Mouse (Mus musculus) mesoderm, embryonic 11.5 days (tissue): ENCODE results near the gene Fam72a.

Source experiments
- DNase-seq: peaks from one replicate; pipeline ENCODE4 v3.0.0-alpha.2; 2012; ENCODE audit warnings: low read depth, low spot score

Fam72a gene

DNA sequence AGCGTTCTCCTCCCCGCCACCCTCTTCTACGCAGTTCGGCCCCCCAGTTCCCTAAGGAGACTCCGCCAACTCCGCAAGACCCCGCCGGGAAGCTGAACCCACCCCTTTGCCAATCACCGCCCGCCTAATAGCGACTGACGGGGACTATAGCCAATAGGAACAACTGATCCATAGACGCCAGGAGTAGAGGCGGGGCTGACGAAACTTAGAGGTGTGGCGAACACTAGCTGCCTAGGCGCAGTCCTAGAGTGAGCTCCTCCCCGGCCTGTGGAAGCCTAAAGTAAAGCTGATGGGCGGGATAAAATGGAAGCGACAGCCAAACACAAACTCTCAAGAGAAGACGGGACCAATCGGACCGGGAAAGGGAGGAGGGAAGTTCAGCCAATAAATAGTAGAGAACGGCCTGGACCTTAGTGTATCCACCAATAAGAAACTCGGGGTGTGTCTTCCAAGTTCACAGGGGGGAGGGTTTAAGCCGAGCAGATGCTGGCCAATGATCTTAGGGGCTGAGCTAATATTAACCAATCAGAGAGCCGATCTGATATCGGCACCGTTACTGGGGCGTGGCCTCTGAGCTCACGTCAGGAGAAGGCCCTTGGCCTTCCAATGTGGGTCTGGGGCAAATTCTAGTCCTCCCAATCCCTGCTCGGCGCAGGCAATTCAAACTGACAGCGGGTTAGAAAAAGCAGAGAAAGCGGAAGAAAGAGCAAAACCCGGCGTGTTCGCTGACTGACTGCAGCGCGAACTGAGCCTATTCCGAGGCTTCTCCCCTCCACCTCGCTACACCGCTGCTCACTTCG is at the start of gene Fam72a, which contains the start of gene Srgap2:
Gene Fam72a (plus strand): TSS at position 623 of the 800 bp plus-strand sequence.
Gene Srgap2 (minus strand): TSS at position 72 of the 800 bp plus-strand sequence.
- peak; percentile 100 for DNase-seq

DNA sequence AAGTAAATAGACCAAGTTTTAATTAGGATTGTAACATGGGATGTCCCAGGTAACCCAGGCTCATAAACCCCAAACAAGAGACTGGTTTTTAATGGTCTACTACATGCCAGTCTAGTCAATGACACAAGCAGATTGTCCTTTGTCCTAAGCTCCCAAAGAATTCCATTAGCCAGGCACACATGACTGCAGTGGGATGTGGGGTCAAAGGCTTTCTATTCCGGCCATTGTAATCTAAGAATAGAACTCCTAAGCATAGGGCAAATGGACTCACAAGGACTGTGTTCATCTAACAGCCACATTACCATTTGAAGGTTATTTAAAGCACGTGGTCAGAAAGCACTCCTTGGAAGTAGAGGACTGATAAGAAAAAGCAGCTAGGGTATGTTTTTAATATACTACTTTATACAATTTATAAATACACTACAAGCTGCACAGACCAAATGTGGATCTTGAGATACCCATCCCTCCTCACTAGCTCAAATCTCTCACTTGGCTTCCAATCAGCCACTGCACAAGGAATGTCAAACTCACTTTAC is 48.9 kb upstream of the Fam72a start:
- peak; percentile 41 for DNase-seq

DNA sequence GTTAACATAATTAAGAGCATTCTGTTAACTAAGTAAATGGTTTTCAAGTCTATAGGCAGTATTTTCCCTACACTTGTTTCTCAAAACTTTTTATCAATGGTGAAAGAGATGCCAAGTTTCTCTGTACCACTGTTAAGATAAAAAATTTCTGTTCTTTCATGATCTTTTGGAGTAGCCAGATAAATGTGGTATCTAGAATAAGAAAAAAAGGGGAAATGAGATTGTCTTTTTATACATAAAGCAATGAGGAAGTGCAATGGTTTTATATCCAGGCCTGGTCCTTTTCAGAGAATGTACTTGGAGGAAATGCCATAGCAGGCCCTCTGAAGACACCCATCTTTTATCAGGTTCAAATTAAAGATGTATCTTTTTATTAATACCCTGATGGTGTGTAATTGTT is 46.3 kb upstream of the Fam72a start:
- DNase-seq = no peak

DNA sequence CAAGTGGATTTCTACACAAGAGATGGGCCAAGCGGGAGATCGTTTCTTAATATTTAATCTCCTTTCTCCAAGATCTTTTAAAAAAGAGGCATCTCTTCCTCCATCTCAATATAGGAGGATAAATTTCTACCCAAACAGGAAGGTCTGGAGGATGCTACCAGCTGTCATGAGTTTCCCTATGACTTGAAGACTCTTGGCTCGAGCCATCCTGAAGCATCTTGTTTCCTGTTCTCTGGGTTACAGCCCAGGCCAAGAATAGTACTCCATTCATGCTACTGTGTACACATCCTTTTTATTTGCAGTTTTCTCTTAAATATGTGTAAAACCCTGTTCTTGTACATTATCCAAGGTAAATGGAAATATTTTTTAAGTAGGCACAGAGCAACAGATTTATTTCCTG is 45.5 kb upstream of the Fam72a start:
- no peak for DNase-seq

DNA sequence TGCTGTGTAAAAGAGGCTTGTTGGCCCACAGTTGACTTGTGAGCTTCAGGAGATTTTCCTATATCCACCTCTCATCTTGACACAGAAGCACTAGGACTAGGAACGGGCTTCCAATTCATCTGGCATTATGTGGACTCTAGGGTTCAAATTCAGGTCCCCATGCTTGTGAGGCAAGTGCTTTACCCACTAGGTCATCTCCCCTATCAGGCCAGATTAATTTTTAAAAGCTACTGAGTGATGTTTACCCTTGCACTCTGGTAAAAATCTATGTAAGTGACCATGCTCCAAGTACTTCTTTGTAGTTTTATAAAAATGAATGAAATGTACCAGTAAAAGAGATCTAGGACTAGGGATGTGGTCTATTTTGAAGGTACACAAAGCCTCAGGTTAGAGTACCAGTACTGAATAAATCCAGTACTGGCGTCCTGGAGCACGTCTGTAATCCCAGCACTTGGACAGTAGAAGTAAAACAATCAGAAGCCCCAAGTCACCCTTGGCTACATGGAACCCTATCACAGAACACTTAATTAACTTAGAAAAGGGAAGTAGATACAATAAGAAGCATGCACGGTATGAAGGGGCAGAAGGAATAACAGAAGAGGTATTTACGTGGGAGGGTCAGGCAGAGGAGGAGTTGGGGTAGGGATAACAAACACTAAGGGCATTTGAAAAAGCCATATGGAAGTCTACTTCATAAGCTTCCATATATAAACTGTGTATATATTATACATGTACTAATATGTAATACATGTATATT is 41.4 kb upstream of the Fam72a start:
- no peak for DNase-seq

DNA sequence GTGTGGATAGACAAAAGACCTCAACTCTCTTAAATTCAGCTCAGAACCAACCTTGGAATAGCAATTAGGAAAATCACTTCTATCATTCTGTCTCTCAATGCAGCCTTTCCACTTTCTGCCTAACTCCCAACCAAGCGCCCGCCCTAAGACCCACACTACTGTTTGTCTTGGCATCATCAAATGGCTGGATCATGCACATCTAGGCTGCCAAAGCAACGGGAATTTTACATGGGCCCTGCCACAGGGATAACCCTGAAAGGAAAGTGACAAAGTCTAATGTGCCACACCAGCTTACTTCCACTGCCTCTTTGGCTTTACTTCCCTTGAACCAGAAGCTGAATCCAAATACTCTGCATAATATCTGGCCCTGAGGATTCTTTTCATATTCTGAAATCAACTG is 38.4 kb upstream of the Fam72a start:
- no peak for DNase-seq

DNA sequence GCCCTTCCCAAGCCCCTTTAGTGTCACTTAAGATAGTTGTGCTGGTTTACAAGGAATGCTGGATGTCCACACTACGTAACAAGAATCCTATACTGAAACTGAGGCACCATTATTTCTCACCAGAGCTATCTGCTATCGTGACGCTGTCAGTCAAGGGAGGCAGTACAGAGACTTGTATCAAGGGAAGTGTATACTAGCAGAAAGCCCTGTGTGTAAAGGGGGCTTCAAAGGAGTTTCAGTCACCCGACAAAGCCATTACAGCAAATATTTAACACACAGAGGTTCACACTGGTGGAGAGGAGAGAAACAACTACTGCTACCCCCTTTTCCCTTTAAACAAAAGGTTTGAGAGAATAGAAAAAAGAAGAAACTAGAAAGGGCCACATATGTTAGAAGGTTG is 36.1 kb upstream of the Fam72a start:
- DNase-seq = no peak

DNA sequence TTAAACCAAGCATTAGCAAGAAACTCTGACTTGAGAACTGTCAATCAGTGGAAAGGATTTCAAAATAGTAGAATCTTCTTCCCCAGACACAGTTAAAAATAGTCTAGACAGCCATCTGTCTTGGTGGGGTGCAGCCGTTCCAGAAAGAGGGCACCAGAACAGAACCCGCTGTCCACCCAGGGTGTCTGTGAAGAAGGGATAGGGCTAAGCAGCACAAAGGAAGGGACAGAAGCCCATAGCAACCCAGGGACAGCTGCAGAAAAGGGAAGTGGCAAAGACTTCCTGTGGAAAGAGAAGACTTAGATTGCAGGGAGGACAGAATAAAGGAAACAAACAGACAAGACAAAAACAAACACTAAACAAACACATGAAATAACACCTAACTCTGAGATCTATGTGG is 35.3 kb upstream of the Fam72a start:
- no peak for DNase-seq

DNA sequence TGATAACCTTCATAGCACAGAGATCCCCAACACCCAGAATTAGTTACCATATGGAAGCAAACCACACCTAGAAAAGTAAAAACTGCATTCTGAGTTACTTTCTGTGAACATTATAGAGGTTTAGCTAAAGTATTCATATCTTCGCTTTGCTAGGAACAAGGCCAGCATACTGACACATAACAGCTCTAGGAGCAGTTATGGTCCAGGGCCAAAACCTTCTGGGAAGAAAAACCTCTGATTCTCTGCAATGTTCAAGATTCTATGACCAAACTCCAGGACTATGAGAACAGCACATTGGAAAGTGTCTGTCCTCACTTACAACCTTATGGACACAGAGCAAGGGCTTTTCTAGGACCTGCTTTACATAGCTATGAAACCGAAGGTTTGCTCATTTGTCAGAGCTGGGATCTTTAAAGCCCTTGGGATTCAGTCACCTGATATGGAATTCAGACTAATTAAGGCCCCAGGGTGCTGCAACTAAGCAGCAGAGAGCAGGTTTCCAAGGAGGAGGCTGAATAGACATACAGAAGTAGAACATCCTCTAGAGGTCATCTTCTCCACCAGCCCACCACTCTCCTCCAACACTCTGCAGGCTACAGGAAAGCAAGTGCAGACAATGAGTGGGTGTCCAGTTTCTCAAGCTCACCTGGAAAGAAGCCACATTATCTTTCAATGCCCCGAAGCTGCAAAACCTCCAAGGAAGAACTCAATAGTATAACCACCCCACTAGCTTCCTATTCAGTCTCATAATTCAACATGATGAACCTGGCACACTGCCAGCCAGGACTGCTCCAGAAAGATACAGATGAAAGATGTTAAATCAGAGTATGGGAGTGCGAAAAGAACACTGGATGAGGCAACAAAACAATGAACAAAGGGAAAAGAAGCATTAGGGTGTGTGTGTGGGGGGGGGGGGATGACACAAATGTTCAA is 33.5 kb upstream of the Fam72a start:
- DNase-seq = no peak

DNA sequence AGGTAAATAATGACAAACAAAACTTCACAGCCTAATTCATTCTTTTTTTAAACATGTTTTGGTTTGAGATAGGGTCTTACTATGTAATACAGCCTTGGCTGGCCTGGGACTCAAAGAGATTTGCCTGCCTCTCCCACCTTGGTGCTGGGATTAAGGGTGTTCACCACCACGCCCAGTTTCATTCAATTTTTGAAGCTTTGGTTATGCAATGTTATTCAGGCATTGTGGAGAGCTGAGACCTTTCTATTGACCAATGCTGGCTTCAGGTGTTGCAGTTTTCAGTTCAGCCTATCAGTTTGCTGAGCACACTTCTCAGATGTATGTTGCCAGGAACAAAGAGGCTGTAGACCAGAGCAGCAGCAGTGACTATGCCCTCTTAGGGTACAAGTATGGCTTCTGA is 29.5 kb upstream of the Fam72a start:
- DNase-seq = no peak

DNA sequence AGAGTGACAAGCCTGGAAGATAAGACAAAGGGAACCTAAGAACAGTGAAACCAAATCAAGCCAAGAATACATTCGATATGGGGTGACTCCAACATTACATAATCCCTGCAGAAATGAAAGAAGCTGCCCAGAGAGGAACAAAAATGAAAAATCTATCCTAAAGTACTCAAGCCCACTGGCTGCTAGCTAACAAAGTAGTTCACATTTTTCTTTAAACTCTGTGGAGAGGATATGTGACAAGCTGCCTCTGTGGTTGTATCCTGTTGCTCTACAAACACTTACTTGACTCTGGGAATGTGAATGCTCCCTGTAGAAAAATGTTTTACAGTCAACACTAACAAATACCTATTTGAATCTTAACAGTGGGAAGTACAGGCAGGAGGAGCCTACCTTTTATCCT is 26.0 kb upstream of the Fam72a start:
- DNase-seq = no peak

DNA sequence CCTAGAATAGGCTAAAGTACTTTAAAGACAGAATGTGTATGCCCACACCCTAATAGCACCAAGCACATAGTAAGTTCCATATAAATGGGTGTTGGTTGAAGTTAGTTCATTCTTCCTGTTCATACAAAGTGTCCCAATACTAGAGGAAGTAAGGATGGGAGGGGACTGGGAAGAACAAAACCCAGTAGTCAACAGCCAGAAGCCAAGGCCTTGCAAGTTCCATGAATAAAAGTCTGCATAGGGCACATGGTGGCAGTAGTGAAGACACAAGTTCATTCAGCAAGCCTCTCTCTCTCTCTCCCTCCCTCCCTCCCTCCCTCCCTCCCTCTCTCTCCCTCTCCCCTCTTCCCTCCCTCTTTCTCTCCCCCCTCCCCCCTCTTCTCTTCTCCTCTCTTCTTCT is 16.6 kb upstream of the Fam72a start:
- DNase-seq = no peak

DNA sequence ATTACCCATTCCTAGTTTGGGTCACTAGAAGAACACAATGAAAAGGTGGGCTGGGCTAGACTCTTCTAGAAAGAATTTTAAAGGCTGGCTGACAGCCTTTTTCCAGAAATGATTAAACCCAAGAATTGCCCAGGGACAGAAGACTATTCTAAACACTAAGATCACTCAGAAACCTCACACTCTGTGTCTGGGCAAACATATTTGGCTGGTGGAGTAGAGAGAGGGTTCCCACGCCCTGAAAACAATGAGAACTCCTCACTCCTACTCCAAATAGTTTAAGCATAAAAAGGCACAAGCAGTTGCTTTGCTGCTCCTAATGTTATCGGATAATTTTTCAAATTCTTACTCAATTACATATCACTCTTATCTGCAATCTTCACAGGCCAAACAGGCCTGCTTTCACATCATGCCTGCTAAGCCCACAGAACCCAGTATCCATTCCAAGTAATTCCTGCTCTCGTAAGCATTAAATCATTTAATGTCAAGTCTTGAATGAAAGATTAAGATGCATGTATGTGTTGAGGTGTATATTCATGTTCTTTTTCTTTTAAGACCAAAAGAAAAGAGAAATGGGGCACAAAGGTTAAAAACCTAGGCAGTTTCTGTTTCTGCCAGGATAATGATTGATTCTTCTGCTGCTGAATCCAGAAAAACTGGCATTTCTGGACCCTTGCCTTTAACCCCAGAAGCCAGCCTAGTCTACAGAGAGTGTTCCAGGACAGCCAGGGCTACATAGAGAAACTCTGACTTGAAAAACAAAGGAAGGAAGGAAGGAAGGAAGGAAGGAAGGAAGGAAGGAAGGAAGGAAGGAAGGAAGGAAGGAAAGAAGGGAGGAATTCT is 15.8 kb upstream of the Fam72a start:
- DNase-seq = no peak

DNA sequence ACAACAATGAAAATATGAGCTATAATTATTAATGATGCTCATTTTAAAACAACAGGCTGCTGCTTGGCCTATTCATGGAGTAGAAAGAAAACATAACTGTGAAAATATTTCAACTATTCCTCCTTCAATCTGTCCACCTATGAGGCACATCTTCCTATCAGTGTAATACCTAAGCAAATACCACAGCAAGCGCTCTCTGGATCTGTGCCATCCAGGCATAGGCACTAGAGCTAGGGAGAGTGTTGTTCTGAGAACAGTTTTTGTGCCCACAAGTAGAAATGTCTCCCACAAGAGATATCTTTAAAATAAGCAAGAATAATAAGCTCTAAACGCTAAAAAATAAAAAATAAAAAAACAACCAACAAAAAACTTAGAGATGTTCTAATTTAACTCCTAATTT is 14.6 kb upstream of the Fam72a start:
- DNase-seq = no peak

DNA sequence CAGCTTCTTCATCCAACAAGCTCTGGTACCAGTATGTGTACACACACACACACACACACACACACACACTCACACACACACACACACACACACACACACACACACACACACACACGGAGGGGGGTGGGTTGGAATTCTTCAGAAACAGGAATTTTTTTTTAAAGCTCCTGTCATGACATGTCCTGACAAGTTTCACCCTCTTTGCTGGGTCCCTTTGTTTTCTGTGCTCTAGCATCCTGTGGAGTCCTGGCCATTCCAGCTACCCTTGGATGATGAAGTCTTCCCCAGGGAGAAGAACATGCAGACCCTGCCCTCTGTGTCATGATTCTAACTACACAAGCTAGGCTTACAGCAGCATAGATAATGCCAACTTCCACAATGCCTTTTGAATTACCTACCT is 13.5 kb upstream of the Fam72a start:
- DNase-seq = no peak

DNA sequence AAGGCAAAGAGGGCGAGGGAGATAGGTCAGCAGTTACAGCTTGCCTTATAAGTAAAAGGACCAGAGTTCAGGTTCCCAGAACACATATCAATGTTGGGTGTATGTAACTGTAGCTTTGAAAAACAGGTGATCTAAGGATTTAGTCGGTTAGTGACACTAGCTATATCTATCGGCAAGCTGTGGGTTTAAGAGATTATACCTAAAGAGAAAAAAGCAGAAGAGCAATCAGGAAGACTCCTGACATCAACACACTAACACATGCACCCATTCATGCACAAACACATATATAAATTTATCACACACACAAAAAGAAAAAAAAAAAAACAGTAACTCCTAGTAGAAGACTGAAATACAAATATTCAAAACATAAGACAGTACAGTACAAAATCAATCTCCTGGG is 11.1 kb upstream of the Fam72a start:
- no peak for DNase-seq

DNA sequence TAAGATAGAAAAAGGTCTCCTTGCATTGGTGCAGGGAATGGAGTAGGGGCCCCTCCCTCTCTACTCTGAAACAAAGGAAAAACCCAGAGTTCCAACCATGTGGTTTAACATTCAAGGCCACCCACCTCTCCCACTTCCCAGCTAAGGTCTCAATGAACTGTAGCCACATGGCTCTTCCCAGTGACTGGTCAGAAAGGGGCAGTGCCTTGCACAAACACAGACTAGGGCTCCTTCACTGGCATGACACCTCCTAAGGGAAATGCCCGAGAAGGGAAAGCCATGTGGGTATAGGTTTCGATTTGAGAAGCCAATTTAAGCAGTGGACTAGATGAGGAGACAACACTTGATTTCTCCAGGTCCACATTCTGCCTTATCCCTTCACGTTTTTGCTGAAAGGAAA is 3.9 kb upstream of the Fam72a start:
- DNase-seq = no peak

DNA sequence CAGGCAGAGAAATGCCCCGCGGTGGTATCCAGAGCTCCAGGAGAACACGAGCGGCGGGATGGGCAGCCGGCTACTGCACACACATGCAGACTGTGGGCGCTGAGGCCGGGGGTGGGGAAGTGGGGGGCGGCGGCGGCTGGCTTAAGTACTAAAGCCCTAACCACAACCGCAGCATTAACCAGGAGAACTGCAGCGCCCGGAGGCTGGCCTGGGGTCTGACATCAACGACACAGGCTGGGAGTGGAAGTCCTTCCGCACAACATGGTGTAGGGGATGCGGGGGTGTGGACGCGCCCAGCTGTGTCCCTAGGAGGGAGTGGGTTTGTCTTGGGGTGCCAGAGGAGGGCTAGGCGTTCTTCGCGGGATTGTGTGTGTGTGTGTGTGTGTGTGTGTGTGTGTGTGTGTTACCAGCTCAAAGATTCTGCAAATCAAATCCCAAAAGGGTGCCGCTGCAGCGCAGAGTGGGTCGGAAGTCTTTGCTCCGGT is 2.6 kb upstream of the Fam72a start:
- no peak for DNase-seq

DNA sequence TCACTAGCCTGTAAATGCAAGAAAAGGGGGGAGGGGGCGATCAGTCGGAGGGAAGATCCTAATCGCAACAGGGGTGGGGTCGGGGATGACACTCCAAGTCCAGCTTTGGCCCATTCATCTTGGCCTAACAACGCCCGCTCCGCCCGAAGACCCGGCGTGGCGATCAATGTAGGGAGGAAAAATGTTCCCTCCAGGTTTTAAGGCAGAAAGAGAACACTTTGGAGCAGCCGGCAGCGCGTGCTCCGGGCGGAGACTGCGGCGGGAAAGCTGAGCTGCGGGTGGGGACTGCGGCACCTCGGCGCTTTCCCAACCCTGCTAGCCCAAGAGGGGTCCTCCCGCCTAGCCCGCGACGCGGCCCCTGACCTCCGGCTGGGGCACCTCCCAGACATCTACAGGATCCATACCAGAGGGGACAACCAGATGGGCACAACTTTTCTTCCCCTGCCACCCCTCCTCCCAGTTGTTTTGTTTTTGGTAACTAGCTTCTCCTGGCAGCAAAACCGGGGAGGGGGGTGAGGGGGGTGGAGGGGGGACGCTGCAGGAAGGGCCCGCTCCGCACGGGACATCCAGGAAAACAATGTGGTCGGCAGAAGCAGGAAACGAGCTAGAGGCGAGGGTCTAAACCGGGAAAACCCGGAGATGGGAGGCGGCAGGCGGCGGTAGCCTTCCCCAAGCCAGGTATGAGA is 2.0 kb upstream of the Fam72a start:
- no peak for DNase-seq
